Mouse (Mus musculus) common myeloid progenitor, adult 5-6 weeks (primary cell): ENCODE data around the gene Hat1. TPM values are rescaled to one million over a fixed set of nuclear protein-coding genes. Genes with fewer than 3 reads are reported as not detected.

Experiments
- ATAC-seq: replicated peaks from 2 replicates; pipeline ENCODE4 v1.8.0; 2016; ENCODE audit warnings: low read depth, mild to moderate bottlenecking, moderate TSS enrichment, inconsistent platforms; ENCODE audit not compliant: poor library complexity, severe bottlenecking
- total RNA-seq: library from RNA; stranded (forward); fragments of 200-1000, 187-1606 nt; gene quantifications from 2 replicates; pipeline ENCODE4 v1.2.3, GENCODE M21; 2017

The Hat1 gene
- total RNA-seq, 1 experiment from 2014 or later: 200 TPM

DNA sequence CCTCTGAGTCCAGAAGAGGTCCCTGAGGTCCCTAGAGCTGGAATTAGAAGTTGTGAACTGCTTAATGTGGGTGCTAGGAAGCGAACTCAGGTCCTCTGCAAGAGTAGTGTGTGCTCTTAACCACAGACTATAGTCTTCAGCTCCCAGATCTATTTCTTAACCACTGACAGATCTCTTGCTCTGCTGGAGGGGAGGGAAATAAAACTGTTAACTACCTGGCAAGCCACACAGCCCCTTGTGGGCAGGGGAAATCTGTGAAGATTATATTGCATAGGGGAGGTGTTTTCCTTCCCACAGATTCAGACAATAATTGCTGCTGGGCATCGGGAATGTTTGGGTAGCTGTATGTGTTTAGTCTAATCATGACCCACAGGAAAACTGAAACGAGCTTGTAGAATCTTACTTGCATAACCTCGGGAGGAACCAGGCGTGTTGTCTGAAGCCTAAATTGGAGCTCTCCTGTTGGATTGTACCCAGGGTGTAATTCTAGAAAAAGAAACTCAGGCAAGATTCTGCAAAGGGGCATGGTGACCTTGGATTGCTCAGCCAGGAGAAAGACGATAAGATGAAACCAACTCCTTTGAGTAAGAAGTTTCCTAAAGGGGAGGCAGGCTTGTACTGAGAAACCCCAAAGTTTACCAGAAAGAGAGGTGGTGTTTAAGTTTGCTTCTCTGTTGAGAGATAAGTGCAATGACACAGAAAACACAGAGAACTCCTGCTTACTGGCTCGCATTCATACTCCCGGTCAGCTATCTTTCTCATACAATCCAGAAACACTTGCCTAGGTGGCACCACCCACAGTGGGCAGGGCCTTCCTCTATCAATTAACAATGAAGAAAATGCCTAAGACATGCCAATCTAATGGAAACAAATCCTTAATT, 14.2 kb upstream of the Hat1 start:
- ATAC-seq: peak; percentile 19; the same call in 1 of the 2 replicates

DNA sequence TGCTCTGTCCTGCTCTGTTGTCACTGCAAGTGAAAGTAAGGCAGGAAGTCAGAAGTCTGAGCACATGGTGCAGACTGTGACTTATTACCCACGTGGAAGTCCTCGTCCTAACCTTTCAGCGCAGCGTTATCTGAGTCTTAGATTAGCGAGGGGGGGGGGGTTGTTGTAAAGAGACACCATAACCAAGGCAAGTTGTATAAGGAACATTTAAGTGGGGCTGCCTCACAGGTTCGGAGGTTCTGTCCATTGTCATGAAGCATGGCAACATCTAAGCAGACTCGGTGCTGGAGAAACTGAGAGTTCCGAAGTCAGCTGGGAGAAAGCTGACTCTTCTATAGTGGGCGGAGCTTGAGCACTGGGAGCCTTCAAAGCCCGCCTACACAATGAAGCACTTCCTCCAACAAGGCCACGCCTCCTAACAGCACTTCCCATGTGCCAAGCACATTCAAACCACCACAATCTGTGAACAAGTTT, 12.3 kb upstream of the Hat1 start:
- peak; percentile 48 for ATAC-seq

DNA sequence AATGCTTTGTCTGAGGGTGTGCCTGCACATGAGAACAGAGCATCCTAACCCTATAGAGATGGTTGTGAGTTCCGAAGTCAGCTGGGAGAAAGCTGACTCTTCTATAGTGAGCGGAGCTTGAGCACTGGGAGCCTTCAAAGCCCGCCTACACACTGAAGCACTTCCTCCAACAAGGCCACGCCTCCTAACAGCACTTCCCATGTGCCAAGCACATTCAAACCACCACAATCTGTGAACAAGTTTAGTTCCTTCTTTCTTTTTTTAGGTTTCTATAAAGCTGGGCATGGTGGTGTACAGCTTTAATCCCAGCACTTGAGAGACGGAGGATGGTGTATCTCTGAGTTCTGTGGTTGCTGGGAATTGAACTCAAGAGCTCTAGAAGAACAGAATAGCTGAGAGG, 11.3 kb upstream of the Hat1 start:
- peak; percentile 78 for ATAC-seq

DNA sequence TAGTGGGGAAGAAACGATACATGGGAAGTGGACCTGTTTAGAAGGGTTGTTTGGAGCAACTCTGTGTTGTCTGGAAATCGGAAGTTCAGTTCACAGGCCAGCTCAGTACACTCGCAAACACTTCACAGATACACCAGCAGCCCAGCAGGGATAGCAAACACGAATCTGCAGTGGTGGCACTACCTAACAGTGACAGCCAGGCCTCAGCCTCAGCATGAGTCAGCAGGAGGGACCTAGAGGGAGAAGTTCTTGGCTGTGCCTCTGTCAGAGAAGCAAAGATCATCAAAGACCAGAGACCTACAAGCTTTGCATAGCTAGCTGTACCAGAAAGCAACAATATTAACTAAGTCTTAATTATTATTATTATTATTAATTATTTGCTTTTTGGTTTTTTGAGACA, 6.8 kb upstream of the Hat1 start:
- no peak; the same call in 1 of the 2 replicates for ATAC-seq

DNA sequence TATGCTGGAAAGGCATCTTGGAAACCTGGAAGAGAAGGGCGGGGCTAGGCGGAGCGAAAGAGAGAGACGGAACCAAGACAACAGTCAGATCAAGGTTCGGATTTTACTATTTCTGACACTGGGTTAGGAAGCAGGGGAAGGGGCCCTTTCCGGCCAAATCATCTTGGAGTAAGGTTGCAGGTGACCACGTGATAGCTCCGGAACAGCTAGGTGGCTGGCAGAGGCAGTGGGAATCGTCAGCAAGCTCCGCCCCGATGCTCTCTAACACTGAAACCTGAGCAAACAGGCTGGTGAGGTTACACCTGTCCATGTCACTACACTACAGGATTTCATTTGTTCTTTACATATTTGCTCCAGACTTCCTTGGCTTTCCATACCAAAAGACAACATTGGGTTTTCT, 4.9 kb upstream of the Hat1 start:
- no peak for ATAC-seq

DNA sequence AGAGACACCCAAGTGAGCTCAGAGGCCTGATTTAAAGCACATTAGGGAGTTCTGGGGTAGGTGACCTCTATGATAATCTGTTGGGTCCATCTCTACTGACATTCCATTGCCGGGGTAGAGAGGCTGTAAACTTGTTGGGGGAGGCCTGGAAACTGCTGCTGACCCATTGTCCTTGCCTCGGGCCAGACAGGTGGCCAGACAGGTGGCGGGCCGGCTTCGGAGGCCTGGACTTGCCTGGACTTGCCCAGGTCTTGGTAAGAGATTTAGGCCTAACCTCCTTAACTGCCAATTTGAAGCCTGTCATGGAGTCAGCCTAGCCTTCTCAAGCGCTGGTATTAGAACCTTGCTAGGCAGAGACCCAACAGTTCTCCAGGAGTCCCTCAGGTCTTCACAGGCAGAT, 992 bp upstream of the Hat1 start:
- no peak for ATAC-seq

DNA sequence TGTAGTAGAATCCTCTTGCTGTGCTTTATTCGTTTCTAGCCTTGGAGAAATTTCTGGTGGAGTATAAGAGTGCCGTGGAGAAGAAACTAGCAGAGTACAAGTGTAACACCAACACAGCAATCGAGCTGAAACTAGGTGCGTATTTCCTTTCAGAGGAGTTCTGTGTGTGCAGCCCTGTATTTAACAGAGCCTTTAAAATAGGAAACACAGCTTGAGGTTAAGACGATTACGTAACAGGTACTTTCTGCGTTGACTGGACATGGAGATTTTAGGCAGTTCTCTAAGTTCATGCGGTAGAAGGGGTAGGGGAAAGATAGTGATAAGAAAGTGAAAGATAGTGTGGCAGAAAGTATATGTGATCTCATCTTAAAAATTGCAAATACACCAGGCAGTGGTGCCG, 1.1 kb downstream of the Hat1 start:
- peak; percentile 62 for ATAC-seq

DNA sequence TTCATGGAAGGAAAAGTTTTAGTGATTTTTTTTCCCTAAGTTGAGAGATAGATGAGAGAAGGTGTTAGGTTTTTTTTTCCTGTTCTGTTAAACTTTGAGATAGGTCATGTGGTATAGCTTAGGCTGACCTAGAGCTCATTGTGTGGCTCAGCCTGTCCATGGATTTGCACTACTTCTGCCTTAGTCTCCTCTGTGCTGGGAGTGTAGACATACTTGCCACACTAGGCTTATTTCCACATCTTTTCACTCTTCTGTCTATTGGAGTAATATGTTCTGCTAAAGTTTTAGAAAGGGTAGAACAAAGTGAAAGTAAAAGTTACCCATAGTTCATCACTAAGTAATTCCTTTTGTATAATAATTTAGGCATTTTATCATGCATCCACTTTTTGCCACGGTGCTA, 16.9 kb downstream of the Hat1 start:
- 0 out of 2 replicates have a peak, but pooled peaks have one; percentile 8 for ATAC-seq

DNA sequence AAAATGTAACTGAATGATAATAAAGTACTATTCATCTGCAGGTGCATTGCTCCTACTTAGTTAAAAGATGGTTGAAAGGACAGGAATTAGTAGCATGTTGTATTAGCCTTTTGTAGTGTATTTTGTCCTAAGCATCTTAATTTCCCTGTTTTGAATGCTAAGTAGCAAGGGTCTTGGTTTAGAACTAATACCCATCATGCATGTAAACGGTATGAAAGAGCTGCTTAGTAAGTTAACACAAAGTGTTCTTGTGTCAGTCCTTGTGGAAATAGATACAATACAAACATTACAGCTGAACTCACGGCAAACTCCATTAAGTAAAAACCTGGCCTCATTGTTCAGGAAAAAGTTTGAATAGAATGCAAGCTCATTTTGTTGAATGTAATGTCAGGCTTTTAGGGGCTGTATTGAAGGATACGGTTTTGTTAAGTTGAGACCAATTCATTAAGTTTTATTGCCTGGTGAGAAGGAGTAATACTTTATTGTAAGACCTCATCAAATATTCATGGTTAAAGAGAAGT, 30.1 kb downstream of the Hat1 start:
- no peak for ATAC-seq

DNA sequence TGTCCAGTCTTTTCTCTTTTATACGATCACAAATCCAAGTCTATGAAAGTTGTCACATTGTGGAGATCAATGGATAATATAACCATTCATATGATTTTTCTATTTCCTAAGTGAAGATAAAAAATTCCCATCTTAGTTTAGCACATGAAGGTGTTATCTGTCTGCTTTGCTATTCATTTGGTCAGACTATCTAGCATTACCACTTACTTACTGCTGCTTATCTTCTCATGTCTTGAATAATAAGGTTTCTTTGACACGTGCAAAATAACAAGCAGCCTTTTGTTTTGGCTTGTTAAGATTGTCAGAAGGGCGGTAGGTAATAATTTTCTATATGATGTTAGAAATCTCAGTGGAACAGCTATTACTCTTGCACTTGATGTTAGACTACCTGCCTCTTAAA, 30.6 kb downstream of the Hat1 start:
- no peak for ATAC-seq

DNA sequence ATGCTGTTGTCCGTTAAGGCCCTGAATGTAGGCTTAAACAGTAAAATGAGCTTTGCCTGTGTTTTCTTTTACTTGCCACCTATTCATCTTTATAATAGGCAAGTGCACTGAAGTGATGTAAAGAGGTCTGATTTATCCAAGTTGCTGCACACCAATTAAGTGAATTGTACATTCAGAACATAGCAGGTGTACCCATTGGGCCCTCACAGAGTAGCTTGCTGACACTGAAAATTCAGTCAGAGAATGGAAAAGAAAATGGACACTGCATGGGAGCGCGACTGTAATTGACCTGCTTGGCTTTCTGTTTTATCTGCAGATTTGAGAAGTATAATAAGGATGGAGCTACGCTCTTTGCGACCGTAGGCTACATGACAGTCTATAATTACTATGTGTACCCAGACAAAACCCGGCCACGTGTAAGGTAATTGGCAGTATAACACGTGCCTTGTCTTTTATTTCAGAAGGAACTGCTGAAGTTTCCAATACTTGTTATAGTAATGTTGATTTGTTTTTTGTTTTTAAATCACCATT, 32.2 kb downstream of the Hat1 start:
- no peak for ATAC-seq

DNA sequence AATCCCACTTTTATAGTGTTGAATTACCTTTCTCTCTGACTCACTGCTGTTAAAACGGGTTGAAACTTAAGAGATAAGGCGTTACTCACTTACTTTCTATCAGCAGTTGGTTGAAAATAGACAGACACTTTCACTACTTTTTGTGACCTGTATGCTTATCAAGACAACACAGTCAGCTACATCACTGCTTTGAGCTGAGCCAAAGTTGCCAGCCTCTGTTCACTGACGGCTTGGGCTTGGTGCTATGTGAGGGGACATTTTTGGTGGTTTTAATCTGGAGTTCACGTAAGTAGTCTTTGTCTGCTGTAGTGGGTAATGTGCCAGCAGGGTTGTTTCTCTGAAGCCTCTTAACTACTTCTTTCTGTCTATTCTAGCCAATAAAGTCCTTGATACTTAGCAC, 35.8 kb downstream of the Hat1 start:
- peak; percentile 47; the same call in 1 of the 2 replicates for ATAC-seq

DNA sequence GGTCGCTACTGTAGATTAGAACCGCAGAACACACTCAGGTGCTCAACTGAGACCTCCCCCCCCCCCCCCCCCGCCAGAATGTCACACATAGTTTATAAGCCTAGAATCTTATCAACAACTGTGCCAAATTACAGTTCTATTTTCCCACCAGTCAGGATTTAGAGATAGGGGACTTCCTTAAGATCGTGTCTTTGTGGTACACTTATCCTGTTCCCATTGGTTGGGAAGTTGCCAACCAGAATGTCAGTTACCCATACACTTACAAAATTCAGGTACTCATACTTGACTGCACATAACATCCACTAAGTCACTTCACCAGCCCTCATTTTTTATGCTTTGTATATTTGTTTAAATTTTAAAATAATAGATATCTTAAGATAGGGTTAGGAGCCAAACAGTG, 46.7 kb downstream of the Hat1 start:
- no peak for ATAC-seq

DNA sequence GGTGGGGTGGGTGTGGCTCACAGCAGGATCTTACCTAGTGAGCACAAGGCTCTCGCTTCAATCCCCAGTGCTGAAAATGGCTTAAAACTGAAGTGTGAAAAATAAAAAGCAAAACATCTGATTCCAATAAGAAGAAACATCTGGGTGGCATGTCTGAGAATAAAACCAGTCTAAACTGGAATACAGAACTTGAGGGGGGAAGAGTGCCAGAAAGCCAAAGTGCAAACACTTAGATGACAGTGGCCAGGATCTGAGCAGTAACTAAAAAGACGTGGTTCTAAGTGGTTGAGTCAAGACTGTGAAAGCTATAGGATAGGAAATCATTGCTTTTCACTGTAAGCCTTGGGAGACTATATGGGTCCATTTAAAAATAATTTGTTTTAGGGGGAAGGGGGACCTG, 54.6 kb downstream of the Hat1 start:
- no peak for ATAC-seq

DNA sequence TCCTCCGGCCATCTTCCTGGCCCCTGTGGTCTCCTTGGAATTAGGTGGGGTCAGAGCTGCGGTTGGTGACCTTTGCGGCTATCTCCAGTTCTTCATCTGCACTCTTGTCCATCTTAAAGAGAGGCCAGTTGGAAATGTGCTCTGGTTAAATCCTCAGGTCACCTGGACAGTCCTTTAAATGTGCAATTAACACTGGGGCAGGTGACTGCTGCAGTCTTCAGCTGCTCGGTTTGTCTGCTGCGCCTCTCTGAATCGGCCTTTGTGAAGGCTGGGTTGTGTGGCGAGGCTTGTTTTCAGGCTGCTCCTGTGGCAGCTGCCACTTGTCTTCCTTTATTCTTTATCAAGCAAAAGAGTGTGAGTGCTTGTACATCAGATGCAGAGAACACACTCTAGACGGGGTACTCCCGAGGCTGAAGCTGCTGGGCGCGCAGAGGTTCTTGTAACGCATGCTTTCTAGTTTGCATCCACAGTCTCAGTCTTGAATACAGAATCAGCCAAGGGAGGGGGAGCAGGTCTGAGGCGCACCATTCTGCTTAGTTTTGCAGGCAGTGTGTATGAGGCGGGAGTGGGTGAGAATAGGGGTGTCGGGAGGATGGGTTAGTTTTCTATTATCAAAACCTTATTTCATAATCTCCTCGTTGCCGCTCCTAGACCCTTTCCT, 56.9 kb downstream of the Hat1 start:
- no peak for ATAC-seq

DNA sequence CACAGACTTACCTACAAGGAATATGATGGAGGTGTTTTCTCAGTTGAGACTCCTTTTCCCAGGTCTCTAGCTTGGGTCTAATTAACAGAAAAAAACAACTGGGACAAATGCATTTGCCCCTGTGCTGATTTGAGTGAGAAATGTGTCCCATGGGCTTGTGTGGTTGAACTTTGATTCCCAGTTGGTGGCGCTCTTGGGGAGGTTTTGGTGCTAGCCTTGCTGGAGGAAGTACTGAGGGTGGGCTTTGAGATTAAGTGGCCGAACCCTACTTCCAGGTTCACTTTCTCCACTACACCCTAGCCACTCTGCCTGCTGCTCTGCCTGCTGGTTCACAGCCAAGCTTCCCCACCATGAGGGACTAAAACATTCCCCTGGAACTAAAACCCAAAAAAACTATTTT, 60.8 kb downstream of the Hat1 start:
- no peak for ATAC-seq

DNA sequence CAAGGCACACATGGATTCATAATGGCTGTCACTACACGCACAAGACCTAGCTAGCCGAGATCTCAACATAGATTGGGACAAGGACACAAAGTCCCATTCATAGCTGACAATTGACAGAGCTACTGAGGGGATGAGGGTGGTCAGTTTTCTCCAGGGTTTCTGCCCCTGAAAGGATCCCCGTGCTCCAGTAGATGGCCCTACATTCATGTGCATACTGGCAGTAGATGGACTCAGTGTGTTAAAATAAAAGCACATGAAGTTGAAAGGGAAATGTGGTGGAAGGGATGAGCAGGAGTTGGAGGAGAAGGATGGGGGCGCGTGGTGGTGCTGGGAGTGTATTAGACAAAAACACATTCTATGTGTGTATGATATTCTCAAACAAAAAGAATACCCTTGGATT, 63.0 kb downstream of the Hat1 start:
- ATAC-seq: no peak

DNA sequence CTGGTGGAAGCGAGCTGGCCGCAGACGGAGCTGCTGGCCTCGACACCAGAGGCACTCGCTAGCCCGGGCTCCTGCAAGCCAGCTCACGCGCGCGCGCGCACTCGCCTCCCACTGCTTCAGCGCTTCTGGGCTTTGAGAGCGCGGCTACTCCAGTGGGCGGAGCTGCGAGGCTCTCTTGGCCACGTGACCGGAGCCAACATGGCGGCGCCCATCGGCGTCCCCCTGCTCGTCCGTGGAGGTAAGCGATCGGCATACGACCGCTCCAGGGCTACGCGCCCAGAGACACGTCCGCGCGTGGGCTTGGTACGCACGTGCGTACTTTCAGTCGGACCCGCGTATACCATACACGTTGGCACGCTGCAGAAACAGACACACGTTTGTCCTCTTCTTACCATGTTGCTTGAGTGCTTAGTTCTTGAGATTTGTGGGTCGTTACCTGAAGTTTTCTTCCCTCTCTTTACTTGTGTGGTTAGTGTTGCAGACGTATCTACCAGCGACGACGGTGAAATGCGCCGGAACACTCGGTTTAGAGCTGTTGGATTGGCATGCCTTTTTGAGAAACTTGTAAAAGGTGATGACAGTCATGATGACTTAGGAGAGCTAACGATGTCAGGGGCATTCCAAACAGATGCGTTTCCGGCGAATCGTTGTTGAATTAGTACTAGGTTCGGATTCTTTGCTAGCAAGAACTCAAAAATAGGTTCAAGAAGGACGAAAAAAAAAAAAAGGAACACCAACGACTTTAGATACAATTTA, 64.6 kb downstream of the Hat1 start, which contains the start of gene Metap1d:
Gene Metap1d, plus strand, starts transcription at position 116 of the 756 bp plus-strand sequence.
- peak; percentile 97 for ATAC-seq

DNA sequence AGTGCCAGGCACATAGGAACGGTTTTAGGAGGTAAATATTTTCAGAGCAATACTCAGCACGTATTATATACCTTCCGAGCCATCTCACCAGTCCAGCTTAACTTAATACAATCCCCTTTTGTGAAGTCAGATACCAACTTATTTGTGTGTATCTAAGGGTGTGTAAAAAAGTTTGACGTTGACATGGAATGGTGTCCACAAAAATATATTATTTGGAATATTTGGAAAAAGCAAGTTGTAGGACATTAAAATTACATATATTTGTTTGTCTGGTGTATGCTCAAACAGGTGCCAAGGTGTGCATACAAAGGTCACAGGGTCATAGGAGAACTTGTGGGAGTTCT, 65.1 kb downstream of the Hat1 start:
- no peak for ATAC-seq

DNA sequence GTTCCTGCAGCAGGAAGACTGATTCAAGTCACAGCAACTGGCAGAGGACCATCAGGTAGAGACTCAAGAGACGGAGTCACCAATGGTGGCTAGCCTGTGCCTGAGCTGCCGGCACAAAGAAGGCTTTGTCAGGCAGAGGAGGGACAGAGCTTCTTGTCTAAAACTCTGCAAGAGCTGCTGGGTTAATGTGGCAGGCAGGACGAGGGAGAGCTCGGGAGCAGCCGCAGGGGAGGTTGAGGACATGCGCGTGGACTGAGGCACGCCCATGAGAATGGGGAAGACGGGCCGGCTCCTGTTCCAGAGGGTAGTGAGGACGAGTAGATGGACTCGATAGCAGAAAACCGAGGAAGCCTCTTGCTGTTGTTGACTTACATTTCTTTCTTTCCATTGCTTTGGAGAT, 69.9 kb downstream of the Hat1 start:
- ATAC-seq: no peak
